Mouse (Mus musculus): ENCODE data around the gene Pde9a. TPM values are rescaled to one million over a fixed set of nuclear protein-coding genes. Genes with fewer than 3 reads are reported as not detected.

Pde9a gene
- polyA plus RNA-seq, 1 experiment: 10.9 TPM

GRCm38 (mm10) chr17:31433401-31433928 is 47.5 kb downstream of the Pde9a start:
- no peak for DNase-seq (ENCODE audit: low read depth)

- DNase-seq (ENCODE audit: low read depth): no peak
Measured at GRCm38 (mm10) chr17:31433978-31434797, 48.2 kb downstream of the Pde9a start.

GRCm38 (mm10) chr17:31434825-31435325 is 48.9 kb downstream of the Pde9a start:
- DNase-seq (ENCODE audit: low read depth): no peak

GRCm38 (mm10) chr17:31435934-31436813 is 50.2 kb downstream of the Pde9a start:
- no peak for DNase-seq (ENCODE audit: low read depth)

GRCm38 (mm10) chr17:31436814-31437406 is 50.9 kb downstream of the Pde9a start:
- DNase-seq (ENCODE audit: low read depth): no peak

GRCm38 (mm10) chr17:31437482-31437881 is 51.5 kb downstream of the Pde9a start:
- DNase-seq (ENCODE audit: low read depth): no peak

- DNase-seq (ENCODE audit: low read depth): no peak
Measured at GRCm38 (mm10) chr17:31439978-31440377, 54.0 kb downstream of the Pde9a start.

GRCm38 (mm10) chr17:31442513-31442912 is 56.5 kb downstream of the Pde9a start:
- no peak for DNase-seq (ENCODE audit: low read depth)

GRCm38 (mm10) chr17:31444251-31444650 is 58.2 kb downstream of the Pde9a start:
- no peak for DNase-seq (ENCODE audit: low read depth)

GRCm38 (mm10) chr17:31445061-31445731 is 59.2 kb downstream of the Pde9a start:
- DNase-seq (ENCODE audit: low read depth): no peak

GRCm38 (mm10) chr17:31447766-31448165 is 61.8 kb downstream of the Pde9a start:
- no peak for DNase-seq (ENCODE audit: low read depth)

- no peak for DNase-seq (ENCODE audit: low read depth)
Measured at GRCm38 (mm10) chr17:31448519-31448918, 62.5 kb downstream of the Pde9a start.

- no peak for DNase-seq (ENCODE audit: low read depth)
Measured at GRCm38 (mm10) chr17:31450206-31450605, 64.2 kb downstream of the Pde9a start.

- no peak for DNase-seq (ENCODE audit: low read depth)
Measured at GRCm38 (mm10) chr17:31451179-31451708, 65.2 kb downstream of the Pde9a start.

- DNase-seq (ENCODE audit: low read depth): no peak
Measured at GRCm38 (mm10) chr17:31452816-31453215, 66.8 kb downstream of the Pde9a start.

GRCm38 (mm10) chr17:31453476-31453875 is 67.5 kb downstream of the Pde9a start:
- no peak for DNase-seq (ENCODE audit: low read depth)

- no peak for DNase-seq (ENCODE audit: low read depth)
Measured at GRCm38 (mm10) chr17:31454056-31454455, 68.0 kb downstream of the Pde9a start.

GRCm38 (mm10) chr17:31456723-31457567 is 70.9 kb downstream of the Pde9a start:
- no peak for DNase-seq (ENCODE audit: low read depth)

- no peak for DNase-seq (ENCODE audit: low read depth)
Measured at GRCm38 (mm10) chr17:31460416-31460815, 74.4 kb downstream of the Pde9a start.

- DNase-seq (ENCODE audit: low read depth): no peak
Measured at GRCm38 (mm10) chr17:31462506-31462905, 76.5 kb downstream of the Pde9a start.
